Mouse (Mus musculus) heart, postnatal 0 days (tissue): ENCODE measurements around the gene Btc. TPM values are rescaled to one million over a fixed set of nuclear protein-coding genes. Genes with fewer than 3 reads are reported as not detected.

Experiments used
- ATAC-seq: fragments of 200-750 bp; cut with Nextera tagmentation; 2 replicates; pipeline ENCODE4 v1.8.0; 2017; ENCODE audit warnings: low read depth, moderate number of reproducible peaks, moderate library complexity; ENCODE audit not compliant: insufficient read depth
- DNase-seq: peaks from one replicate; pipeline ENCODE4 v3.0.0-alpha.2; 2016; ENCODE audit warnings: low spot score
- H3K27ac ChIP-seq: fragments of 300-500 bp; sonication (generic); 2 replicates; pipeline ENCODE4 v1.5.1; 2014; ENCODE audit warnings: low read depth, mild to moderate bottlenecking
- H3K27me3 ChIP-seq: fragments of 300-500 bp; sonication (generic); 2 replicates; pipeline ENCODE4 v1.6.1; 2014; ENCODE audit warnings: low read length, mixed read lengths; ENCODE audit not compliant: control insufficient read depth, insufficient read depth
- H3K36me3 ChIP-seq: fragments of 300-500 bp; sonication (generic); replicated peaks from 2 replicates; pipeline ENCODE4 v1.6.1; 2014; ENCODE audit warnings: low read length, mixed read lengths; ENCODE audit not compliant: control insufficient read depth, insufficient read depth
- H3K4me1 ChIP-seq: fragments of 300-500 bp; sonication (generic); 2 replicates; pipeline ENCODE4 v1.6.1; 2014; ENCODE audit warnings: antibody characterized with exemption; ENCODE audit not compliant: control insufficient read depth, insufficient read depth
- H3K4me2 ChIP-seq: fragments of 300-500 bp; sonication (generic); 2 replicates; pipeline ENCODE4 v1.6.1; 2014; ENCODE audit warnings: low read depth, mild to moderate bottlenecking, low read length, moderate library complexity
- H3K4me3 ChIP-seq: fragments of 300-500 bp; sonication (generic); 2 replicates; pipeline ENCODE4 v1.5.1; 2014; ENCODE audit warnings: low read depth, low read length
- H3K9ac ChIP-seq: fragments of 300-500 bp; sonication (generic); replicated peaks from 2 replicates; pipeline ENCODE4 v1.6.1; 2014; ENCODE audit warnings: low read depth, low read length, mixed read lengths
- H3K9me3 ChIP-seq: fragments of 300-500 bp; sonication (generic); replicated peaks from 2 replicates; pipeline ENCODE4 v1.6.1; 2016; ENCODE audit warnings: low read length; ENCODE audit not compliant: control insufficient read depth
- CTCF ChIP-seq: IDR thresholded peaks from 2 replicates; pipeline ENCODE4 v1.5.1; 2016; ENCODE audit warnings: antibody characterized with exemption, control low read depth, low read depth
- EP300 ChIP-seq: IDR thresholded peaks from 2 replicates; pipeline ENCODE4 v1.6.1; 2016; ENCODE audit warnings: antibody characterized with exemption, low read depth
- WGBS: fragments of 180-500 bp; shearing (Covaris S2); extraction: QIAGEN DNeasy Blood & Tissue Kit; methylation state at CpG from one replicate; pipeline ENCODE4 v1.1.7; 2014; 5-methylcytosine and 5-hydroxymethylcytosine counted together
- polyA plus RNA-seq: library from polyadenylated mRNA; unstranded; fragments of >200 nt; fragmentation: Nextera tagmentation; extraction: Ambion mirVana; gene quantifications from 2 replicates; pipeline ENCODE4 v1.2.1, GENCODE M21; 2015
- total RNA-seq: library from RNA; depleted of rRNA; stranded (reverse); fragments of >200 nt; gene quantifications from 2 replicates; pipeline ENCODE4 v1.2.3, GENCODE M21; 2014; ENCODE audit warnings: low replicate concordance

Btc gene
- total and polyA plus RNA-seq, 2 experiments from 2014 or later, result 0.57 to 2.6 TPM

- Histone ChIP-seq H3K36me3 (no peaks in the 10 kb centered on the region), H3K27ac (no peak overlapping the region), H3K9ac (no peak overlapping the region), H3K4me1 (no peaks in the 10 kb centered on the region), H3K9me3 (no peaks in the 10 kb centered on the region), H3K4me2 (no peak overlapping the region), H3K4me3 (no peak overlapping the region), H3K27me3 (no peaks in the 10 kb centered on the region)
- DNase-seq (no peak), ATAC-seq (no peak)
- 69% methylated on average over 5 of the region's 5 CpGs for WGBS
- TF ChIP-seq CTCF (no peak), EP300 (no peak)
These were observed 60.6 kb downstream of the Btc start for GRCm38 (mm10) chr5:91341981-91342760.

- H3K36me3 ChIP-seq, result no peaks in the 10 kb centered on the region
- no peak overlapping the region for H3K4me2 ChIP-seq
- no peaks in the 10 kb centered on the region for H3K27me3 ChIP-seq
- DNase-seq (no peak), ATAC-seq (no peak)
- H3K27ac ChIP-seq, result no peak overlapping the region
- no peak overlapping the region for H3K9ac ChIP-seq
- H3K9me3 ChIP-seq, result no peaks in the 10 kb centered on the region
- H3K4me1 ChIP-seq, result no peaks in the 10 kb centered on the region
- H3K4me3 ChIP-seq, result no peak overlapping the region
- 75% methylated on average over 4 of the region's 4 CpGs for WGBS
- TF ChIP-seq EP300, result no peak
- no peak for TF ChIP-seq CTCF
These were observed 68.6 kb downstream of the Btc start for GRCm38 (mm10) chr5:91334227-91334626.

- H3K9ac ChIP-seq, result no peak overlapping the region
- ATAC-seq, result no peak
- H3K27ac ChIP-seq, result no peak overlapping the region
- H3K36me3 ChIP-seq, result no peaks in the 10 kb centered on the region
- DNase-seq, result no peak
- no peak for TF ChIP-seq EP300
- no peak for TF ChIP-seq CTCF
- H3K27me3 ChIP-seq, result no peaks in the 10 kb centered on the region
- 74% methylated on average over 4 of the region's 4 CpGs for WGBS
- H3K9me3 ChIP-seq, result no peaks in the 10 kb centered on the region
- H3K4me3 ChIP-seq, result no peak overlapping the region
- H3K4me2 ChIP-seq, result no peak overlapping the region
- no peaks in the 10 kb centered on the region for H3K4me1 ChIP-seq
These were observed 70.5 kb downstream of the Btc start for GRCm38 (mm10) chr5:91332079-91332865.

DNA sequence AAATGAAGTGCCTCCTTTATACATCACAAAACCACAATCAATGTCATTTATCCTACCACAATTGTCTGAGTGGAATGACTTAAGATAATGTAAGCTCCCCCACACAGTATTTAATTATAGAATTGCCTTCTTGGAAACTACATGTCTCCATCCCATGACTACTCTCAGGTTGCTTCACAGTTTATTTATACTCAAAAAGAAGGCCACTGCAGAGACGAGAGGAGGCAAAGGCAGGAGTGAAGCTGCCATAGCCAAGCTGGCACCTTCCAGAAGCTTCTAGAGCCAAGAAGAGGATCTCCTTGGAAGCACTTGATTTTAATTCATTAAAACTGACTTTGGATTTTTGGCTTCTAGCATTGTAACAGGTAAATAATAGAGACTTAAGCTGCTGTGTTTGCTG is 81.0 kb downstream of the Btc start:
- TF ChIP-seq CTCF (no peak), EP300 (no peak)
- no peak overlapping the region for H3K27ac ChIP-seq
- DNase-seq (no peak), ATAC-seq (no peak)
- no peaks in the 10 kb centered on the region for H3K4me1 ChIP-seq
- H3K4me2 ChIP-seq, result no peak overlapping the region
- no peaks in the 10 kb centered on the region for H3K27me3 ChIP-seq
- no peaks in the 10 kb centered on the region for H3K36me3 ChIP-seq
- H3K9ac ChIP-seq, result no peak overlapping the region
- WGBS, result 47% methylated on average over 1 of the region's 1 CpGs
- no peaks in the 10 kb centered on the region for H3K9me3 ChIP-seq
- no peak overlapping the region for H3K4me3 ChIP-seq

- no peak overlapping the region for H3K4me3 ChIP-seq
- H3K4me1 ChIP-seq, result no peaks in the 10 kb centered on the region
- H3K27me3 ChIP-seq, result no peaks in the 10 kb centered on the region
- no peak overlapping the region for H3K4me2 ChIP-seq
- TF ChIP-seq EP300 (no peak), CTCF (no peak)
- WGBS, result 54% methylated on average over 4 of the region's 4 CpGs
- H3K9me3 ChIP-seq, result no peaks in the 10 kb centered on the region
- no peaks in the 10 kb centered on the region for H3K36me3 ChIP-seq
- ATAC-seq (no peak), DNase-seq (no peak)
- H3K27ac ChIP-seq, result no peak overlapping the region
- no peak overlapping the region for H3K9ac ChIP-seq
These were observed 82.4 kb downstream of the Btc start for GRCm38 (mm10) chr5:91320348-91320747.
